Mouse (Mus musculus): ENCODE data around the gene Grb7. TPM values are rescaled to one million over a fixed set of nuclear protein-coding genes. Genes with fewer than 3 reads are reported as not detected.

Gene Grb7
- polyA plus RNA-seq, 1 experiment from 2014 or later: 66.9 TPM

DNA sequence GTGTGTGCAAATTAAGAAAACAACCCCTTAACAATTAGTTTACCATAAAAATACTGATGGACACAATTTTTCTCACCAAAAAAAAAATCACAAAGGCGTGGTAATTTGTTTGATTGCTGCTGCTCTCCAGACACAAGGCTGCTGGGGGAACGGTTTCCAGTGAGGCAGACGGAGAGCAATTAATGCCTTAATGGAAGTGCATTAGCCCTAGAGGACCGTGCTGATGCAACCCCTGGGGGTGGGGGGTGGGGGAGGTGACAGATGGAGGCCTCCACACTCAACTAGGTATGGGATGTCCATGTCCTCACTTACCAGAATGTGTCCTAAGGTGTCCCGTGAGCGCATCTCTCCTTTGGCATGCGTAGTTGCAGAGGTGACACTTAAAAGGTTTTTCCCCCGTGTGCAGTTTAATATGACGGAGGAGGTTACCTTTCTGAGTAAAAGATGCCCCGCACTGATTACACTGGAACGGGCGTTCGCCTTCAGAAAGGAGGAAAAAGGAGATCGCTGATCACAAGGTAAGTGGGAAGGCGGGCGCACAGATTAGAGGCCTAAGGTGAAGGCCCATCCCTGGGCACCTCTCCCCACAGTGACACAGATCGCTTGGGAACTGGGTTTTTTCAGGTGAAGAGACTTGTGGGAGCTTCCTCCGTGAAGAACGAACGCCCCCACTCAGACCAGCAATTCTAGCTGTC, 42.5 kb downstream of the Grb7 start:
- H3K9ac ChIP-seq (ENCODE audit: low read depth, low read length): no peak overlapping the region
- H3K27ac ChIP-seq: no peak overlapping the region
- ATAC-seq (replicated peaks; ENCODE audit: low FRiP score, low read depth) (no peak), DNase-seq (ENCODE audit: low spot score) (no peak)
- no peaks in the 10 kb centered on the region for H3K9me3 ChIP-seq (replicated peaks; ENCODE audit: low read length)
- WGBS: 48% methylated on average over 20 of the region's 20 CpGs
- H3K4me3 ChIP-seq (replicated peaks; ENCODE audit: low read depth, low read length): no peak overlapping the region
- H3K4me2 ChIP-seq (ENCODE audit: low read length): no peak overlapping the region
- no peaks in the 10 kb centered on the region for H3K36me3 ChIP-seq (ENCODE audit: insufficient read depth, low read length)
- no peaks in the 10 kb centered on the region for H3K27me3 ChIP-seq (ENCODE audit: insufficient read depth, low read length)
- no peak for TF ChIP-seq CTCF (IDR thresholded peaks at IDR 0.05; ENCODE audit: low read depth)
- H3K4me1 ChIP-seq (replicated peaks; ENCODE audit: insufficient read depth, low read length): no peaks in the 10 kb centered on the region

DNA sequence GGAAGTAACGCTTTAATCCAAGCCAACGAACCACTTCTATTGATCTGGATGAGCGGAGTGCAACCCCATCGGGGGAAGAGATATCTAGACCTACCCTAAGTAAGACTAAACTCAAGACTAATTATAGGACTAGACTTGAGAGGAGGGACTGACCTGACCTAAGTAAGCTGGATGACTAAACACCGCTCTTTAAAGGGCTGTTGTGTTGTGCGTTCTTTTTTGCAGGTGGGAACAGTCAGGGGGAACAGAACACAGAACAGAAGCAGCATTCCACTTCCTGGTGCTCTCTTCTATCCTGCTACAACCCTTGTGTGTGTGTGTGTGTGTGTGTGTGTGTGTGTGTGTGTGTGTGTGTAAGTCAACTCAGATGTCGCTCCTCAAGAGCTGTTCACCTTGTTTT, 45.4 kb downstream of the Grb7 start:
- H3K9me3 ChIP-seq (replicated peaks; ENCODE audit: low read length): no peaks in the 10 kb centered on the region
- no peak for TF ChIP-seq CTCF (IDR thresholded peaks at IDR 0.05; ENCODE audit: low read depth)
- H3K9ac ChIP-seq (ENCODE audit: low read depth, low read length): no peak overlapping the region
- WGBS: 67% methylated on average over 7 of the region's 7 CpGs
- no peaks in the 10 kb centered on the region for H3K27me3 ChIP-seq (ENCODE audit: insufficient read depth, low read length)
- no peak overlapping the region for H3K27ac ChIP-seq
- H3K4me3 ChIP-seq (replicated peaks; ENCODE audit: low read depth, low read length): no peak overlapping the region
- no peaks in the 10 kb centered on the region for H3K4me1 ChIP-seq (replicated peaks; ENCODE audit: insufficient read depth, low read length)
- no peak overlapping the region for H3K4me2 ChIP-seq (ENCODE audit: low read length)
- H3K36me3 ChIP-seq (ENCODE audit: insufficient read depth, low read length): no peaks in the 10 kb centered on the region
- ATAC-seq (replicated peaks; ENCODE audit: low FRiP score, low read depth) (no peak), DNase-seq (ENCODE audit: low spot score) (no peak)

DNA sequence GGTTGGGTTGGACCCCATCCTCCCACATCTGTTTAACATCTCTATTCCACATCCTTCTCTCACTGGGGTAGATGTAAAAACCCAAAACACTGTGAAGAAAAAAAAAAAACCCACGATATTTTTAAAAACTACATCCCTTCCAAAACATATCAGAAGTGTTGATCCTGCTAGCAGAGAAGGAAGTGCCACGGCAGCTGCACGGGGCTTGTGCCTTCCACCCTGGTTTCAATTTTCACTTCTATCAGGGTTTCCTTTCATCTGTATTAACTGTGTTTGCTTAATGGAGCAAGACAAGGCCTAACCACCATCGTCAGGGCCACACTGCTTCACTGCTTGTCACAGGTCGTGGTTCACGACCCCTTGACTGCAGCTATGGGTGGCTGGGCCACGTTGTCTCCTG, 46.8 kb downstream of the Grb7 start:
- WGBS: 6% methylated on average over 7 of the region's 7 CpGs
- Histone ChIP-seq H3K9ac (ENCODE audit: low read depth, low read length) (no peak overlapping the region), H3K9me3 (replicated peaks; ENCODE audit: low read length) (no peaks in the 10 kb centered on the region), H3K4me2 (ENCODE audit: low read length) (no peak overlapping the region; the same call in 1 of the 2 replicates), H3K4me1 (replicated peaks; ENCODE audit: insufficient read depth, low read length) (no peaks in the 10 kb centered on the region), H3K27ac (0 out of 2 replicates have a peak overlapping the region, but pooled peaks have one; percentile 6), H3K36me3 (ENCODE audit: insufficient read depth, low read length) (no peaks in the 10 kb centered on the region), H3K4me3 (replicated peaks; ENCODE audit: low read depth, low read length) (no peak overlapping the region), H3K27me3 (ENCODE audit: insufficient read depth, low read length) (no peaks in the 10 kb centered on the region)
- DNase-seq (ENCODE audit: low spot score) (peak; percentile 79), ATAC-seq (replicated peaks; ENCODE audit: low FRiP score, low read depth) (no peak)
- no peak for TF ChIP-seq CTCF (IDR thresholded peaks at IDR 0.05; ENCODE audit: low read depth)

DNA sequence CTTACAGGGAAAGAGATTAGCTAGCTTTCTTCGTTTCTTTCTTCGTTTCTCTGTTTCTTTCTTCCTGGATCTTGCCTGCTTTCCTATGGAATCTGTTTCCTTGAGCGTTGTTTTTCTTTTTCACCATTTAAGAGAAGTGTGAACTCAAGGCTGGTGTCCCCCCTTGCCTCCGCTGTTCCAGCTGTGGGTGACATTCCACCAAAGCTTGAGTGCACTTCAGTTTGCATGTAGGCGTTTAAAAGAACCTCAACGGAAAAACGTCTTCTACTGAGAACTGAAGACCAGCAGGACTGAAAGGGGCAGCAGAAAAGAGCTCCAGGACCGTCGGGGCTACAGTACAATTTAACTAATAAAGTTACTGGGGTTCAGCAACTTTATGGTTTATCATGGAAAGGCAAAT, 47.2 kb downstream of the Grb7 start:
- no peak for DNase-seq (ENCODE audit: low spot score)
- 0 out of 2 replicates have a peak overlapping the region, but pooled peaks have one; percentile 6 for H3K27ac ChIP-seq
- TF ChIP-seq CTCF (IDR thresholded peaks at IDR 0.05; ENCODE audit: low read depth): no peak

DNA sequence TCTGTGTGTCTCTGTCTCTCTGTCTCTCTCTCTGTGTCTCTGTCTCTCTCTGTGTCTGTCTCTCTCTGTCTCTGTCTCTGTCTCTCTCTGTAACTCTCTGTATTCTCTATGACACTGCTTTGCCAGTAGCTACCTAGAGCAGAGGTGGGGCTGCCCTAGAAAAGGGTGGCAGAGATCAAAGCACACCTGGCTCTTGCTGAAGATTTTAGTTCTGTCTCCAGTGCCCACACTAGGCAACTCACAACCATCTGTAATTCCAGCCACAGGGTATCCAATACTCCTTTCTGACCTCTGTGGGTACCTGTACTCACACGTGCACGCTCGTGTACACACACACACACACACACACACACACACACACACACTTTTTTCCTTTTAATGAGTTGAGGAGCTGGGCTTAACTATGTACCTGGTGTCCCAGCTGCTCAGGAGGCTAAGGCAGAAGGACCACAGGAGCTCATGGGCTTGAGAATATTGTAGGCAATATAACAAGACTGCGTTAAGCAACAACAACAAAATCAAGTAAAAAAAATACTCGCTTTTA, 49.1 kb downstream of the Grb7 start:
- 83% methylated on average over 5 of the region's 5 CpGs for WGBS
- no peak for TF ChIP-seq CTCF (IDR thresholded peaks at IDR 0.05; ENCODE audit: low read depth)
- no peak for ATAC-seq (replicated peaks; ENCODE audit: low FRiP score, low read depth)

More for the DNA sequence above, 47.2 kb downstream of the Grb7 start:
- Histone ChIP-seq H3K4me1 (replicated peaks; ENCODE audit: insufficient read depth, low read length) (no peaks in the 10 kb centered on the region), H3K4me2 (ENCODE audit: low read length) (no peak overlapping the region; the same call in 1 of the 2 replicates), H3K4me3 (replicated peaks; ENCODE audit: low read depth, low read length) (no peak overlapping the region), H3K9ac (ENCODE audit: low read depth, low read length) (no peak overlapping the region), H3K27me3 (ENCODE audit: insufficient read depth, low read length) (no peaks in the 10 kb centered on the region), H3K36me3 (ENCODE audit: insufficient read depth, low read length) (no peaks in the 10 kb centered on the region), H3K9me3 (replicated peaks; ENCODE audit: low read length) (no peaks in the 10 kb centered on the region)
- 34% methylated on average over 9 of the region's 9 CpGs for WGBS
- ATAC-seq (replicated peaks; ENCODE audit: low FRiP score, low read depth): no peak

DNA sequence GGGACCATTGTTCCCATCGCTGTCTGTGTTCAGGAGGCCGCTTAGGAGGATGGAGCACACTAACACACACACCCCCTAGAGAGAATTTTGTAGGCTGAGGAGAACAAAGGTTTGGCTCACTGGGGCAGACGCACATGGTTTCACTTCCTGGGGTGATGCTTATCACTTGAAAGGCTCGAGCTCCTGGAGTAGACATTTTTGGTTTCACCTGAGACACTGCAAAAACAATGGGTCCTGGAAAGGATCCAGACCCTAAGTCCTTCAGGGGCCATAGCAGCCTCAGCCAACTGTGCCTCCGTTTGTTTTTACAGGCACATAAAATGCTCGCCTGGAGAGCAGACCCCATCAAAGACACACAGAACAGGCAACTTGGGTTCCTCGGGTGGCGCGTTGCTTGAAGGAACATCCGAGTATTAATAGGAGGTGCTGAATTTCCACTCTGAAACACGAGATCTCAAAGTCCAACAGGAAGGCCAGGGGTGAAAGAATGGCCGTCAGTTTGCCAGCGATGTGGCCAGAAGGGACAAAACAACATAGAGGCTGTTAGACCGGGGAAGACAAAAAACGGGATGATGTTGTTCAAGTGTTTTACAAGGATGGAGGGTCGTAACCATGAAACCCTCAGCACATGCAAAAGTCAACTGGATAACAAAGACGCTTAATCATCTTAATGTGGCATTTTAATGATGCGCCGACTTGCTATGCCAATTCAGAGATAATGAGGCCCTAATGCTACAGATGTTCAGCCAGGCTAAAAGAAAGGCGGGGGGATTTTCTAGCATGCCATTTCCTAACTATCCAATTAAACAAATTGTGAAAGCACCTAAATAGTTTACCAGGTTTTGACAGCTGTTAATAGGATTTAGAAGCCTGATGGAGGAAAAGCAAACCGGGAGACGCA, 51.4 kb downstream of the Grb7 start:
- Histone ChIP-seq H3K4me3 (replicated peaks; ENCODE audit: low read depth, low read length) (no peak overlapping the region), H3K27ac (peak overlapping the region; percentile 40; the same call in 1 of the 2 replicates), H3K4me2 (ENCODE audit: low read length) (peak overlapping the region; percentile 8; the same call in 1 of the 2 replicates), H3K36me3 (ENCODE audit: insufficient read depth, low read length) (no peaks in the 10 kb centered on the region), H3K9me3 (replicated peaks; ENCODE audit: low read length) (no peaks in the 10 kb centered on the region), H3K9ac (ENCODE audit: low read depth, low read length) (no peak overlapping the region), H3K4me1 (replicated peaks; ENCODE audit: insufficient read depth, low read length) (no peaks in the 10 kb centered on the region), H3K27me3 (ENCODE audit: insufficient read depth, low read length) (no peaks in the 10 kb centered on the region)
- ATAC-seq (replicated peaks; ENCODE audit: low FRiP score, low read depth) (no peak), DNase-seq (ENCODE audit: low spot score) (peak; percentile 61)
- TF ChIP-seq CTCF (IDR thresholded peaks at IDR 0.05; ENCODE audit: low read depth): no peak
- WGBS: 16% methylated on average over 22 of the region's 22 CpGs

More for the DNA sequence above, 49.1 kb downstream of the Grb7 start:
- Histone ChIP-seq H3K4me1 (replicated peaks; ENCODE audit: insufficient read depth, low read length) (no peaks in the 10 kb centered on the region), H3K9ac (ENCODE audit: low read depth, low read length) (no peak overlapping the region), H3K9me3 (replicated peaks; ENCODE audit: low read length) (no peaks in the 10 kb centered on the region), H3K4me3 (replicated peaks; ENCODE audit: low read depth, low read length) (no peak overlapping the region), H3K27ac (no peak overlapping the region), H3K36me3 (ENCODE audit: insufficient read depth, low read length) (no peaks in the 10 kb centered on the region), H3K4me2 (ENCODE audit: low read length) (no peak overlapping the region), H3K27me3 (ENCODE audit: insufficient read depth, low read length) (no peaks in the 10 kb centered on the region)
- DNase-seq (ENCODE audit: low spot score): no peak

Data from kidney, postnatal 0 days (tissue).